Mouse (Mus musculus) neural tube, embryonic 15.5 days (tissue): Measurements from ENCODE around the gene Hace1. TPM values are rescaled to one million over a fixed set of nuclear protein-coding genes. Genes with fewer than 3 reads are reported as not detected.

Experiments
- ATAC-seq: fragments of 200-750 bp; cut with Nextera tagmentation; 2 replicates; pipeline ENCODE4 v1.8.0; 2017; ENCODE audit warnings: mild to moderate bottlenecking, moderate TSS enrichment, moderate library complexity; ENCODE audit not compliant: low FRiP score
- H3K27ac ChIP-seq: fragments of 300-500 bp; sonication (generic); replicated peaks from 2 replicates; pipeline ENCODE4 v1.5.1; 2015; ENCODE audit warnings: mild to moderate bottlenecking, inconsistent platforms
- H3K27me3 ChIP-seq: fragments of 300-500 bp; sonication (generic); replicated peaks from 2 replicates; pipeline ENCODE4 v1.6.1; 2015; ENCODE audit warnings: inconsistent platforms
- H3K36me3 ChIP-seq: fragments of 300-500 bp; sonication (generic); 2 replicates; pipeline ENCODE4 v1.6.1; 2015; ENCODE audit warnings: inconsistent platforms
- H3K4me1 ChIP-seq: fragments of 300-500 bp; sonication (generic); 2 replicates; pipeline ENCODE4 v1.6.1; 2015; ENCODE audit warnings: inconsistent platforms
- H3K4me2 ChIP-seq: fragments of 300-500 bp; sonication (generic); 2 replicates; pipeline ENCODE4 v1.6.1; 2015; ENCODE audit warnings: inconsistent platforms, mild to moderate bottlenecking, moderate library complexity
- H3K4me3 ChIP-seq: fragments of 300-500 bp; sonication (generic); replicated peaks from 2 replicates; pipeline ENCODE4 v1.5.1; 2015; ENCODE audit warnings: mild to moderate bottlenecking, inconsistent platforms
- H3K9ac ChIP-seq: fragments of 300-500 bp; sonication (generic); replicated peaks from 2 replicates; pipeline ENCODE4 v1.6.1; 2015; ENCODE audit warnings: mild to moderate bottlenecking, inconsistent platforms
- H3K9me3 ChIP-seq: fragments of 300-500 bp; sonication (generic); replicated peaks from 2 replicates; pipeline ENCODE4 v1.6.1; 2016; ENCODE audit warnings: inconsistent platforms
- WGBS: fragments of 180-500 bp; shearing (Covaris S2); methylation state at CpG from one replicate; pipeline ENCODE4 v1.1.7; 2015; ENCODE audit warnings: mixed read lengths; 5-methylcytosine and 5-hydroxymethylcytosine counted together
- polyA plus RNA-seq: library from polyadenylated mRNA; unstranded; fragments of >200 nt; fragmentation: Nextera tagmentation; extraction: Ambion mirVana; gene quantifications from 2 replicates; pipeline ENCODE4 v1.2.1, GENCODE M21; 2015

Gene Hace1
- polyA plus RNA-seq, 1 experiment from 2014 or later = 13.2 TPM

- no peak for ATAC-seq
- no peak overlapping the region for H3K4me2 ChIP-seq
- no peaks in the 10 kb centered on the region for H3K36me3 ChIP-seq
- WGBS = 96% methylated on average over 3 of the region's 3 CpGs
- no peaks in the 10 kb centered on the region for H3K4me1 ChIP-seq
- H3K4me3 ChIP-seq = no peak overlapping the region
- H3K27ac ChIP-seq = no peak overlapping the region
- H3K9ac ChIP-seq = no peak overlapping the region
- no peaks in the 10 kb centered on the region for H3K27me3 ChIP-seq
- no peaks in the 10 kb centered on the region for H3K9me3 ChIP-seq
Observed at GRCm38 (mm10) chr10:45631995-45632394, 54.4 kb downstream of the Hace1 start.

- Histone ChIP-seq H3K4me2 (no peak overlapping the region), H3K27me3 (no peaks in the 10 kb centered on the region), H3K4me3 (no peak overlapping the region), H3K9me3 (no peaks in the 10 kb centered on the region), H3K4me1 (no peaks in the 10 kb centered on the region), H3K36me3 (no peaks in the 10 kb centered on the region), H3K9ac (no peak overlapping the region), H3K27ac (no peak overlapping the region)
- 92% methylated on average over 10 of the region's 10 CpGs for WGBS
- no peak for ATAC-seq
Observed at GRCm38 (mm10) chr10:45632641-45633040, 55.0 kb downstream of the Hace1 start.

DNA sequence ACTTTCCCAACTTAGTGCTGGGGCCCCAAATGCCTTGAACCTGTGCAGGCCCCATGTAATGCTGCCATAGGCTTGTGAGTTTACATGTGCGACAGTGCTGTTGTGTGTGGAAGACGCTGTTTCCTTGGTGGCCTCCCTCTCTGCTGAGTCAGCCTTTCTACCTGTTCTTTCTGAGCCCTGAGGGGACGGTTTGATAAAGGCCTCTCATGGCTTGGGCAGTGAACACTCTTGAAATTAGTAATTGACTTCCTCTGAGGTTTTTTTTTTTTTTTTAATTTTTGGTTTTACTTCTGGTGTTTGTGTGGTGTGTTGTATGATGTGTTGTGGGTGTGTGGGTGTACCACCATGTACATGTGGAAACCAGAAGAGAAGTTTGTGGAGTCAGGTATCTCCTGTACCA lies 57.6 kb downstream of the Hace1 start:
- H3K27ac ChIP-seq = no peak overlapping the region
- ATAC-seq = no peak
- no peaks in the 10 kb centered on the region for H3K9me3 ChIP-seq
- H3K9ac ChIP-seq = no peak overlapping the region
- H3K27me3 ChIP-seq = no peaks in the 10 kb centered on the region
- WGBS = 92% methylated on average over 3 of the region's 3 CpGs
- H3K36me3 ChIP-seq = peaks cover 3% of the 10 kb centered on the region
- H3K4me2 ChIP-seq = no peak overlapping the region
- no peaks in the 10 kb centered on the region for H3K4me1 ChIP-seq
- H3K4me3 ChIP-seq = no peak overlapping the region

DNA sequence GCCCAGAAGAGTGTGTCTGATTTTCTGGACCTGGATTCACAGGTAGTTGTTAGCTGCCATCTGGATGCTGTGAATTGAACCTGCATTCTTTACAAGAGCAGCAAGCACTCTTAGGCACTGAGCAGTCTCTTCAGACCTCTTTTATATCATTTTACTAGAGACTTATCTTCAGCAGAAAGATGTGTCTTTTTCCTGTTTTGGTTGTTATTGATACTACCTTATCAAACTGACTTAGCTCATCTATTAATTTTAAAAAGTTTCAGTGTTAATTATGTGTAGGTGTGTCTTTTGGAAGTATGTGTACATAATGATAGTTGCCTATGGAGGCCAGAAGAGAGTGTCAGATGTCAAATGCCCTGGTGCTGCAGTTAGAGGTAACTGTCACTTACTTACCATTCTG lies 62.1 kb downstream of the Hace1 start:
- no peak overlapping the region for H3K4me3 ChIP-seq
- peaks cover 14% of the 10 kb centered on the region for H3K36me3 ChIP-seq
- ATAC-seq = no peak
- H3K9ac ChIP-seq = no peak overlapping the region
- H3K27me3 ChIP-seq = no peaks in the 10 kb centered on the region
- H3K4me1 ChIP-seq = no peaks in the 10 kb centered on the region
- H3K4me2 ChIP-seq = no peak overlapping the region
- no peak overlapping the region for H3K27ac ChIP-seq
- no peaks in the 10 kb centered on the region for H3K9me3 ChIP-seq

DNA sequence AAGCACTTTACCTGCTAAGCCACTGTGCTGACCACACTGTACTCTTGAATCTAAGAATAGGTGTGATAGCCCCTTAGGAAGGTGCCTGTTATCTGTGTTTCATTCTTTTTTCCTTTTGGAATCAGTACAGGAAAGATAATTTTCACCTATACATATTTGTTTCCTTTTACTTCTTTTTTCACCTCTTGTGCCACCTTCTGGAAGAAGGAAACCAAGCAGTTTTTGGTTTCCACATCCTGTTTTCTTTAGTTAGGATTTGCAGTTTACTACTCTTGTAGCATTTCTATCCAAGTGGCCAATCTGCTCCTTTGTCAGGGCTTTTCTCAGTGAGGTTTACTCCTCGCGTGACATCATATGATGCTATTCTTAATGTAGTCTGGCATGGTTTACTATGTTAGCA lies 76.4 kb downstream of the Hace1 start:
- Histone ChIP-seq H3K27ac (no peak overlapping the region), H3K4me2 (no peak overlapping the region), H3K4me1 (no peaks in the 10 kb centered on the region), H3K9ac (no peak overlapping the region), H3K36me3 (peaks cover 11% of the 10 kb centered on the region), H3K4me3 (no peak overlapping the region), H3K9me3 (no peaks in the 10 kb centered on the region), H3K27me3 (no peaks in the 10 kb centered on the region)
- ATAC-seq = no peak
- 91% methylated on average over 2 of the region's 2 CpGs for WGBS

DNA sequence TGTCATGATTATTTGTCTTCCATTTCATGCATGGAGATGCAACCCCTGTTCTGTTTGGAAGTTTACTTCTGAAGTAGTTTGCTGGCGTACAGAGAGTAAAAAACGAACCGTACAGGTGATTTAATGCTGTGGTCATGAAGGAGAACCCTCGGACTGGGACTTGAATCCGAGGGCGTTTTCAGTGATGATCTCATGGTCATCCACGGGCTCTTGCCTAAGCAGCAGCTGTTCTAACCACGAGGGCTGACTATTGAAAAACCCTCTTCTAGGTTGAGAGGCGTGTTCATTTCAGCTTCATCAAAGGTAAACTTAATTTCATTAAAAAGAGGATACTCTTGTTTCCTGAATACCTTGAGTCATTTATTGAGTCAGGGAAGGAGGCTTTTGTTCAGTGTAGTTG lies 84.4 kb downstream of the Hace1 start:
- WGBS = 93% methylated on average over 9 of the region's 9 CpGs
- Histone ChIP-seq H3K27me3 (no peaks in the 10 kb centered on the region), H3K9ac (no peak overlapping the region), H3K4me1 (no peaks in the 10 kb centered on the region), H3K9me3 (no peaks in the 10 kb centered on the region; the same call in 1 of the 2 replicates), H3K27ac (no peak overlapping the region), H3K36me3 (0 out of 2 replicates have a peak, but pooled peaks cover 8% of the 10 kb centered on the region), H3K4me3 (no peak overlapping the region), H3K4me2 (no peak overlapping the region)
- ATAC-seq = no peak

DNA sequence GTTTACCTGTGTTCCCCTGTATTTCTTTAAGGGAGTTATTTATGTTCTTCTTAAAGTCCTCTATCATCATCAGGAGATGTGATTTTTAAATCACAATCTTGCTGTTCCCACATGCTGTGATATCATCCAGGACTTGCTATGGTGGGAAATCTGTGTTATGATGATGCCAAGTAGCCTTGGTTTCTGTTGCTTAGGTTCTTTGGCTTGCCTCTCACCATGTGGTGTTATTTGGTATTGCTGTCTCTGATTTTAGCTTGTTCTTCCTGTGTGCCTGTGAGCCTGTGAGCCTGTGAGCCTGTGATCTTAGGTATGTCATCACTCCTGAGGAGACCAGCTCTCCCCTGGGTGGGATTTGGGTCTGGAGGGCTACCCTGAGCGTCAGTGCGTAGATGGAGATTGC lies 90.6 kb downstream of the Hace1 start:
- no peak overlapping the region for H3K4me2 ChIP-seq
- no peaks in the 10 kb centered on the region for H3K4me1 ChIP-seq
- no peak overlapping the region for H3K9ac ChIP-seq
- peaks cover 10% of the 10 kb centered on the region; the same call in 1 of the 2 replicates for H3K36me3 ChIP-seq
- WGBS = 96% methylated on average over 2 of the region's 2 CpGs
- no peak overlapping the region for H3K27ac ChIP-seq
- no peak for ATAC-seq
- no peaks in the 10 kb centered on the region for H3K27me3 ChIP-seq
- H3K4me3 ChIP-seq = no peak overlapping the region
- H3K9me3 ChIP-seq = no peaks in the 10 kb centered on the region; the same call in 1 of the 2 replicates

GRCm38 (mm10) chr10:45676796-45677195 lies 99.2 kb downstream of the Hace1 start:
- H3K36me3 ChIP-seq = peaks cover 6% of the 10 kb centered on the region; the same call in 1 of the 2 replicates
- no peak overlapping the region for H3K4me2 ChIP-seq
- no peaks in the 10 kb centered on the region for H3K27me3 ChIP-seq
- no peaks in the 10 kb centered on the region for H3K9me3 ChIP-seq
- H3K9ac ChIP-seq = no peak overlapping the region
- ATAC-seq = no peak
- no peak overlapping the region for H3K4me3 ChIP-seq
- no peak overlapping the region for H3K27ac ChIP-seq
- no peaks in the 10 kb centered on the region for H3K4me1 ChIP-seq

GRCm38 (mm10) chr10:45686191-45686590 lies 108.6 kb downstream of the Hace1 start:
- ATAC-seq = no peak
- H3K4me3 ChIP-seq = no peak overlapping the region
- H3K9me3 ChIP-seq = no peaks in the 10 kb centered on the region
- no peaks in the 10 kb centered on the region for H3K27me3 ChIP-seq
- no peak overlapping the region for H3K4me2 ChIP-seq
- WGBS = 87% methylated on average over 1 of the region's 1 CpGs
- no peaks in the 10 kb centered on the region for H3K36me3 ChIP-seq
- no peak overlapping the region for H3K9ac ChIP-seq
- no peak overlapping the region for H3K27ac ChIP-seq
- H3K4me1 ChIP-seq = no peaks in the 10 kb centered on the region

GRCm38 (mm10) chr10:45694931-45695330 lies 117.3 kb downstream of the Hace1 start:
- no peak overlapping the region for H3K27ac ChIP-seq
- no peaks in the 10 kb centered on the region for H3K9me3 ChIP-seq
- H3K4me3 ChIP-seq = no peak overlapping the region
- no peak overlapping the region for H3K9ac ChIP-seq
- no peak for ATAC-seq
- no peak overlapping the region for H3K4me2 ChIP-seq
- no peaks in the 10 kb centered on the region for H3K4me1 ChIP-seq
- H3K36me3 ChIP-seq = no peaks in the 10 kb centered on the region
- H3K27me3 ChIP-seq = no peaks in the 10 kb centered on the region

GRCm38 (mm10) chr10:45695522-45695921 lies 117.9 kb downstream of the Hace1 start:
- 95% methylated on average over 1 of the region's 1 CpGs for WGBS
- H3K4me1 ChIP-seq = no peaks in the 10 kb centered on the region

GRCm38 (mm10) chr10:45698930-45699329 lies 121.3 kb downstream of the Hace1 start:
- Histone ChIP-seq H3K27ac (no peak overlapping the region), H3K4me3 (no peak overlapping the region), H3K9ac (no peak overlapping the region), H3K4me2 (no peak overlapping the region), H3K36me3 (peaks cover 4% of the 10 kb centered on the region), H3K27me3 (no peaks in the 10 kb centered on the region), H3K4me1 (no peaks in the 10 kb centered on the region), H3K9me3 (no peaks in the 10 kb centered on the region)
- no peak for ATAC-seq
- WGBS = 83% methylated on average over 3 of the region's 3 CpGs

More at GRCm38 (mm10) chr10:45695522-45695921, 117.9 kb downstream of the Hace1 start:
- Histone ChIP-seq H3K4me2 (no peak overlapping the region), H3K4me3 (no peak overlapping the region), H3K36me3 (no peaks in the 10 kb centered on the region), H3K27ac (no peak overlapping the region), H3K9me3 (no peaks in the 10 kb centered on the region), H3K27me3 (no peaks in the 10 kb centered on the region), H3K9ac (no peak overlapping the region)
- ATAC-seq = no peak

GRCm38 (mm10) chr10:45706849-45707248 lies 129.2 kb downstream of the Hace1 start:
- Histone ChIP-seq H3K4me2 (no peak overlapping the region), H3K4me1 (no peaks in the 10 kb centered on the region), H3K9me3 (no peaks in the 10 kb centered on the region), H3K27me3 (no peaks in the 10 kb centered on the region), H3K9ac (no peak overlapping the region), H3K27ac (no peak overlapping the region), H3K36me3 (no peaks in the 10 kb centered on the region), H3K4me3 (no peak overlapping the region)
- ATAC-seq = no peak
- WGBS = 89% methylated on average over 2 of the region's 2 CpGs
